Mouse (Mus musculus) E14TG2a.4 (cell line): ENCODE measurements around the gene Megf11.

Experiments
- H3K27me3 ChIP-seq: 2 replicates; pipeline ENCODE4 v1.6.1; 2014; ENCODE audit warnings: low read length, control low read depth; ENCODE audit not compliant: insufficient read depth
- H3K36me3 ChIP-seq: 2 replicates; pipeline ENCODE4 v1.6.1; 2014; ENCODE audit warnings: low read length, control low read depth; ENCODE audit not compliant: insufficient read depth
- H3K4me1 ChIP-seq: replicated peaks from 2 replicates; pipeline ENCODE4 v1.6.1; 2014; ENCODE audit warnings: low read depth, low read length, control low read depth
- H3K4me3 ChIP-seq: replicated peaks from 2 replicates; pipeline ENCODE4 v1.5.1; 2014; ENCODE audit warnings: mild to moderate bottlenecking, low read length
- H3K9me3 ChIP-seq: 2 replicates; pipeline ENCODE4 v1.6.1; 2014; ENCODE audit warnings: low read length, control low read depth
- CTCF ChIP-seq: conservative IDR thresholded peaks from 2 replicates; pipeline ENCODE4 v1.5.1; 2014; ENCODE audit warnings: low read length
- NANOG ChIP-seq: IDR thresholded peaks from 2 replicates; pipeline ENCODE4 v1.6.1; 2014; ENCODE audit warnings: borderline replicate concordance, low read length, mixed read lengths
- POU5F1 ChIP-seq: IDR thresholded peaks from 2 replicates; pipeline ENCODE4 v1.6.1; 2014; ENCODE audit warnings: low read length, borderline replicate concordance

Megf11 gene

GRCm38 (mm10) chr9:64531935-64532334 is 146.5 kb downstream of the Megf11 start:
- no peaks in the 10 kb centered on the region for H3K27me3 ChIP-seq
- H3K4me3 ChIP-seq, result no peak overlapping the region
- H3K36me3 ChIP-seq, result no peaks in the 10 kb centered on the region
- TF ChIP-seq CTCF, result no peak
- no peak for TF ChIP-seq POU5F1
- H3K4me1 ChIP-seq, result peaks cover 3% of the 10 kb centered on the region; the same call in 1 of the 2 replicates
- H3K9me3 ChIP-seq, result no peaks in the 10 kb centered on the region

- TF ChIP-seq POU5F1, result no peak
- no peak for TF ChIP-seq NANOG
- TF ChIP-seq CTCF, result no peak
- no peaks in the 10 kb centered on the region for H3K27me3 ChIP-seq
Measured at GRCm38 (mm10) chr9:64532711-64533242, 147.4 kb downstream of the Megf11 start.

GRCm38 (mm10) chr9:64533488-64534119 is 148.2 kb downstream of the Megf11 start:
- Histone ChIP-seq H3K27me3 (0 out of 2 replicates have a peak, but pooled peaks cover under 1% of the 10 kb centered on the region), H3K36me3 (no peaks in the 10 kb centered on the region), H3K4me3 (no peak overlapping the region), H3K4me1 (peaks cover 3% of the 10 kb centered on the region; the same call in 1 of the 2 replicates), H3K9me3 (no peaks in the 10 kb centered on the region)
- TF ChIP-seq NANOG (no peak), CTCF (no peak), POU5F1 (no peak)

More at GRCm38 (mm10) chr9:64532711-64533242, 147.4 kb downstream of the Megf11 start:
- no peaks in the 10 kb centered on the region for H3K36me3 ChIP-seq
- no peak overlapping the region for H3K4me3 ChIP-seq
- H3K4me1 ChIP-seq, result peaks cover 3% of the 10 kb centered on the region; the same call in 1 of the 2 replicates
- no peaks in the 10 kb centered on the region for H3K9me3 ChIP-seq

GRCm38 (mm10) chr9:64534313-64534712 is 148.9 kb downstream of the Megf11 start:
- Histone ChIP-seq H3K9me3 (no peaks in the 10 kb centered on the region), H3K27me3 (0 out of 2 replicates have a peak, but pooled peaks cover 2% of the 10 kb centered on the region), H3K36me3 (no peaks in the 10 kb centered on the region), H3K4me3 (no peak overlapping the region), H3K4me1 (peaks cover 3% of the 10 kb centered on the region; the same call in 1 of the 2 replicates)
- TF ChIP-seq NANOG (no peak), POU5F1 (no peak), CTCF (no peak)

GRCm38 (mm10) chr9:64534856-64535539 is 149.6 kb downstream of the Megf11 start:
- Histone ChIP-seq H3K4me3 (no peak overlapping the region), H3K36me3 (no peaks in the 10 kb centered on the region), H3K4me1 (peaks cover 3% of the 10 kb centered on the region; the same call in 1 of the 2 replicates), H3K27me3 (0 out of 2 replicates have a peak, but pooled peaks cover 2% of the 10 kb centered on the region), H3K9me3 (no peaks in the 10 kb centered on the region)
- TF ChIP-seq NANOG (no peak), POU5F1 (no peak), CTCF (no peak)

- peaks cover 3% of the 10 kb centered on the region; the same call in 1 of the 2 replicates for H3K4me1 ChIP-seq
- TF ChIP-seq NANOG (no peak), CTCF (no peak), POU5F1 (no peak)
- no peak overlapping the region for H3K4me3 ChIP-seq
- H3K36me3 ChIP-seq, result no peaks in the 10 kb centered on the region
- no peaks in the 10 kb centered on the region for H3K9me3 ChIP-seq
- H3K27me3 ChIP-seq, result peaks cover 4% of the 10 kb centered on the region; the same call in 1 of the 2 replicates
Measured at GRCm38 (mm10) chr9:64537821-64538220, 152.4 kb downstream of the Megf11 start.

GRCm38 (mm10) chr9:64542246-64542645 is 156.8 kb downstream of the Megf11 start:
- Histone ChIP-seq H3K27me3 (peaks cover 4% of the 10 kb centered on the region; the same call in 1 of the 2 replicates), H3K9me3 (no peaks in the 10 kb centered on the region), H3K4me3 (no peak overlapping the region), H3K4me1 (peaks cover 18% of the 10 kb centered on the region), H3K36me3 (no peaks in the 10 kb centered on the region)
- TF ChIP-seq CTCF, result no peak

- Histone ChIP-seq H3K9me3 (no peaks in the 10 kb centered on the region), H3K27me3 (peaks cover 4% of the 10 kb centered on the region; the same call in 1 of the 2 replicates), H3K36me3 (no peaks in the 10 kb centered on the region), H3K4me1 (peaks cover 24% of the 10 kb centered on the region), H3K4me3 (no peak overlapping the region)
- TF ChIP-seq POU5F1 (no peak), CTCF (no peak), NANOG (no peak)
Measured at GRCm38 (mm10) chr9:64543125-64543524, 157.7 kb downstream of the Megf11 start.
